Mouse (Mus musculus) CH12.LX (cell line): ENCODE results near the gene Oxa1l.

Experiments
- BHLHE40 ChIP-seq: IDR thresholded peaks from 2 replicates; pipeline ENCODE4 v1.6.1; 2011; ENCODE audit warnings: mild to moderate bottlenecking, low read depth, low read length, improper control_type of control experiment
- E2F4 ChIP-seq: IDR thresholded peaks from 2 replicates; pipeline ENCODE4 v1.6.1; 2011; ENCODE audit warnings: low read depth, low read length, improper control_type of control experiment; ENCODE audit not compliant: insufficient replicate concordance
- MAX ChIP-seq: IDR thresholded peaks from 2 replicates; pipeline ENCODE4 v1.6.1; 2011; ENCODE audit warnings: low read length, improper control_type of control experiment
- PAX5 ChIP-seq: IDR thresholded peaks from 2 replicates; pipeline ENCODE4 v1.6.1; 2012; ENCODE audit warnings: low read length, inconsistent platforms, mixed read lengths
- TBP ChIP-seq: conservative IDR thresholded peaks from 2 replicates; pipeline ENCODE4 v1.6.1; 2011; ENCODE audit warnings: low read depth, low read length, improper control_type of control experiment

DNA sequence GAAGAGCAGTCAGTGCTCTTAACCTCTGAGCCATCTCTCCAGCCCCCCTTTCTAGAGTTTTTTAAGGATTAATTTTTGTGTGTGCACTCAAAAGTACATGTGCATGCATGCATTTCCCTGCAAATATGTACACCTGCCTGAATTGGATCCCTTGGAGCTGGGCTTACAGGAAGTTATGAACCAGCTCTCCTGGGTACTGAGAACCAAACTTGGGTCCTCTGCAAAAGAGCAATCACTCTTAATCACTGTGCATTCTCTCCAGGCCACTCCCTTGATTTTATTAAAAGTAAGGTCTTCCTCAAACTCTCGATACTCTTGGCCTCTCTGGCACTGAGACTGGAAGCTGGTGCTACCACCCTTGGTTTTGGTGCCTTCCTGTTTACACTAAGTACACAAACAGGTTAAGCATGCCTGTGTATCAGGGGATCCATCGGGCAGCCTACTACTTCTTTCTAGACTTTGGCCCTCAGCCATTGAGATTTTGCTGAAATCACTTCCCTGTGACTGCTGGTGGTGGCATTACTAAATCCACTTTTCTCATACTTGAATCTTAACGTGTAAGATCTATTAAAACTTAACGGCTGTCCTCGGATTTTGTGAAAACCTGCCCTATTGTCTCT, 4.5 kb downstream of the Oxa1l start:
- no peak for TF ChIP-seq PAX5
- no peak for TF ChIP-seq TBP
- no peak for TF ChIP-seq MAX
- TF ChIP-seq E2F4, result no peak
- no peak for TF ChIP-seq BHLHE40
